Mouse (Mus musculus): ENCODE results near the gene Fbln2.

GRCm38 (mm10) chr6:91222694-91223346 lies 10.6 kb downstream of the Fbln2 start:
- TF ChIP-seq TAL1 (IDR thresholded peaks at IDR 0.05; ENCODE audit: low read length) (no peak), GATA1 (IDR thresholded peaks at IDR 0.05; ENCODE audit: low read length) (no peak)

All from erythroblast, embryonic 14.5 days (primary cell).